Mouse (Mus musculus): ENCODE measurements around the gene Pcif1.

DNA sequence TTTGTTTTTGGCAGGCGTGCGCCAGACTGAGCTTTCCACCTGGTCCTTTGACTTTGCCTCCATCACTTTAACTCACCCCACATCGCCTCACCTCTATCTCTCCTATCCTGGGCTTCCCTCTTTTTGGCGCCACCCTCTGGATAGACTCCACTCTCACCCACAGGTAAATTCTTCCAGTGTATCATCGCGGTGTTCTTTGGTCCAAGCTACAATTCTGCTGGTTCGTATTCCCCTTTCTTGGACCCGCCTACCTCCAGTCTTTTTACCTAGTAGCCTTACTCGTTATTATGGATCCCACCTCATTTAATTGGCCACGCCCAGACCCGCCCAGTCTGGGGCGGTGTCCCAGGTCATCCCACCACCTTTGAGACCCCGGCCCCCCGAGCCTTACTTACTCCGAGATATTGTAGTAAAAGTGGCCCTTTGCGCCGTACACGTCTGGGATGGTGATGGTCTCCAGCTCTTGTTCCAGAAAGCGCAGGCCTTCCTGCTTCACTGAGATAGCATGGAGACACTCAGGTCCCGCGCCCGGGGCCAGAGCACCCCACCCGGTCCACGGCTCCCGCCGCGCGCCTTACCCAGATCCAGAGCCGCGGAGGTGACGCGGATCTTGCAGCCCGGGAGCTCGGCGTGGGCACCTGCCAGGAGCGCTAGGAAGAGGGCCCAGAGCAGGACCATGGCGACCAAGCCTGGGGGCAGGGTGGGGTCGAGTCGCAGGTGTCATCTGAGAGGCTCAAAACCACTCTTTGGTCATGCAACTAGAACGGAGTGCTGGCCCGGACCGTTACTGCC lies 22.6 kb upstream of the Pcif1 start:
- TF ChIP-seq CTCF (IDR thresholded peaks at IDR 0.05; ENCODE audit: borderline replicate concordance, insufficient read depth, low read length) (no peak), POLR2A (IDR thresholded peaks at IDR 0.05; ENCODE audit: low read depth, low read length) (no peak)
